Mouse (Mus musculus): ENCODE data around the gene Idh1. TPM values are rescaled to one million over a fixed set of nuclear protein-coding genes. Genes with fewer than 3 reads are reported as not detected.
"Not testable (repeated sequence)": the region's sequence is repeated elsewhere in the genome, so short reads cannot be mapped to it uniquely, and the experiment has no call there.

Gene Idh1
- 240 and 332 TPM in 2 replicates for total RNA-seq (2014; rRNA removed)
- 408 and 416 TPM in 2 replicates for polyA plus RNA-seq (2015; fragmentation: Nextera tagmentation; extraction: Ambion mirVana)

DNA sequence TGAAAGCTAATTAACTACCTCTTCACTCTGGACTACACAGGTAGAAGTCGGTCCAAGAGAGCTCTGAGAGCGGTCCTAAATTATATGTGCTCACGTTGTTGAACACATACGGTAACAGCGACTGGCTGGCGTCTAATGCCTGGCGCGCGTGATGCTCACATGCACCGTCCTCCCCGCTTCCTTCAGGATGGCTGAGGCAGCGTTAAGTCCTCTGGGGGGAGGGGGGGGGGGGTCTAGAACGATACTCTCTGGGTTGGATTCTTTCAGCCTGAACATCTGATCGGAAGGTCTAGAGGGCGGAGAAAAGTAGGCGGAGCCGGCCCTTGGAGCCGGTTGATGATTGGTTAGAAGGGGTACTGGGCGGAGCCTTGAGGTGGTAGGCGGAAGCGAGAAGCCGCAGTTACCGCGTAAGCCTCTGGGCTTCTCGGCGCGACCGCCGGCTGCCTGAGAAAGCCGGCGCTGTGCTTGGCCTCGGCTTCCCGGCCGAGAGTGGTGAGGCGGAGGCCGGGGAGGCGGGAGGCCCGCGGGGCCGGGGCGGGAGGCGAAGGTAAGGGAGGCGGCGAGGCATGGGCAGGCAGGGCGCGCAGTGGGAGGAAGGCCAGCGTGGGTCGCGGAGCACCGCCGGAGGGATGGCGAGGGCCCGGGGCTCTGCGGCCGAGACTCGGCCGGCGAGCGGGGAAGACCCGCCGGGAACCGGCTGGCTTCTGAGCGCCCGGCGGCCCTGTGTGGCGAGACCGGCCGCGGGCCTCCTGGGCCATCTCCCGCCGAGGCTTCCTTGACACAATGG is at the start of gene Idh1, which contains the start of gene Pikfyve:
Gene Idh1, minus strand, starts transcription at position 214 of the 787 bp plus-strand sequence.
Gene Pikfyve, plus strand, starts transcription at position 397 of the 787 bp plus-strand sequence.
- under 1% methylated on average over 69 of the region's 71 CpGs for WGBS
- H3K27ac ChIP-seq (ENCODE audit: low read depth, low read length), result peak within 1 kb of the TSS; percentile 89
- peak within 1 kb of the TSS; percentile 85 for H3K4me2 ChIP-seq (ENCODE audit: low read depth, low read length, poor library complexity, severe bottlenecking)
- peak within 1 kb of the TSS; percentile 98 for H3K4me3 ChIP-seq (ENCODE audit: low read depth, low read length)
- TF ChIP-seq CTCF (IDR thresholded peaks at IDR 0.05), result no peak
- 0 out of 2 replicates have a peak, but pooled peaks cover 2% of the 10 kb centered on the region for H3K4me1 ChIP-seq (ENCODE audit: insufficient read depth, low read length)
- DNase-seq (ENCODE audit: low spot score) (peak; percentile 99), ATAC-seq (ENCODE audit: low FRiP score) (peak; percentile 100)
- H3K36me3 ChIP-seq (ENCODE audit: insufficient read depth, low read length), result no peaks in the 10 kb centered on the region
- no peaks in the 10 kb centered on the region for H3K27me3 ChIP-seq (ENCODE audit: insufficient read depth, low read length)
- peak within 1 kb of the TSS; percentile 84 for H3K9ac ChIP-seq (replicated peaks; ENCODE audit: low read length, poor library complexity, severe bottlenecking)
- H3K9me3 ChIP-seq (ENCODE audit: low read length), result no peaks in the 10 kb centered on the region

DNA sequence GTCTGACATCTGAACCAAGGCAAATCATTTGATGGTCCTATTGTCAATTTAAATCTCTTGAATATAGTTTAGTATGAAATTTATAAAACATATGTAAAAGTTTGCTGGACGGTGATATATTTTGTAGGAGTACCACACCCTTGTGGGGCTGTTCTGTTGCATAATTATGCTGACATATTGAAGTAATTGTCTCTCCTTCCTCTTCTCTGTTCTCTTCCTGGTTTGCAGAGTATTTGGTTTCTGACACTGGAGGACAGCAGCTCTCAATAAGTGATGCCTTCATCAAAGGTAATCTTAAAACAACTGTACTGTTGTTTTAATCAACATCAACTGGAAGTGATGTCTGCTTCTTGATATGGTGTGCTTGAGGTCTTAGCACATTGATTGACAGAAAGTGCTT is 44.3 kb upstream of the Idh1 start:
- H3K27ac ChIP-seq (ENCODE audit: low read depth, low read length), result no peak overlapping the region
- no peaks in the 10 kb centered on the region for H3K27me3 ChIP-seq (ENCODE audit: insufficient read depth, low read length)
- no peak overlapping the region for H3K4me3 ChIP-seq (ENCODE audit: low read depth, low read length)
- no peak overlapping the region for H3K4me2 ChIP-seq (ENCODE audit: low read depth, low read length, poor library complexity, severe bottlenecking)
- no peak for ATAC-seq (ENCODE audit: low FRiP score)
- WGBS, result 85% methylated on average over 1 of the region's 1 CpGs
- H3K36me3 ChIP-seq (ENCODE audit: insufficient read depth, low read length), result peaks cover 5% of the 10 kb centered on the region; the same call in 1 of the 2 replicates
- TF ChIP-seq CTCF (IDR thresholded peaks at IDR 0.05), result no peak
- no peaks in the 10 kb centered on the region for H3K4me1 ChIP-seq (ENCODE audit: insufficient read depth, low read length)
- no peak overlapping the region for H3K9ac ChIP-seq (replicated peaks; ENCODE audit: low read length, poor library complexity, severe bottlenecking)
- DNase-seq (ENCODE audit: low spot score), result no peak
- H3K9me3 ChIP-seq (ENCODE audit: low read length), result no peaks in the 10 kb centered on the region

DNA sequence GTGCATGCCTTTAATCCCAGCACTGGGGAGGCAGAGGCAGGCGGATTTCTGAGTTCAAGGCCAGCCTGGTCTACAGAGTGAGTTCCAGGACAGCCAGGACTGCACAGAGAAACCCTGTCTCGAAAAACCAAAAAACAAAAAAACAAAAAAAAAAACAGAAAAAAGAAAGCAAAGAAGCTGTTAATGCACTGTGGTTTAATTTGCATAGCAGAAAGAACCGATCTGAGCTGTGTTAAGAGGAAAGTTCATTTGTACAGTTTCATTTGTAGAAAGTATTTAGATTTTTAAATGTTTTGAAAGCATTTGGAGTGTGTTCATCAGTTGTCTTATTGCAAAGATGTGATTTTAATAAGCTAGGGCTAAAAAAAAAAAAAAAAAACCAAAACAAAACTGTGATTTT is 43.5 kb upstream of the Idh1 start:
- H3K27ac ChIP-seq (ENCODE audit: low read depth, low read length); H3K4me2 ChIP-seq (ENCODE audit: low read depth, low read length, poor library complexity, severe bottlenecking); H3K36me3 ChIP-seq (ENCODE audit: insufficient read depth, low read length); H3K4me1 ChIP-seq (ENCODE audit: insufficient read depth, low read length); ATAC-seq (ENCODE audit: low FRiP score); DNase-seq (ENCODE audit: low spot score); H3K4me3 ChIP-seq (ENCODE audit: low read depth, low read length); H3K9me3 ChIP-seq (ENCODE audit: low read length); H3K27me3 ChIP-seq (ENCODE audit: insufficient read depth, low read length); H3K9ac ChIP-seq (replicated peaks; ENCODE audit: low read length, poor library complexity, severe bottlenecking): not testable (repeated sequence)
- 95% methylated on average over 3 of the region's 3 CpGs for WGBS

DNA sequence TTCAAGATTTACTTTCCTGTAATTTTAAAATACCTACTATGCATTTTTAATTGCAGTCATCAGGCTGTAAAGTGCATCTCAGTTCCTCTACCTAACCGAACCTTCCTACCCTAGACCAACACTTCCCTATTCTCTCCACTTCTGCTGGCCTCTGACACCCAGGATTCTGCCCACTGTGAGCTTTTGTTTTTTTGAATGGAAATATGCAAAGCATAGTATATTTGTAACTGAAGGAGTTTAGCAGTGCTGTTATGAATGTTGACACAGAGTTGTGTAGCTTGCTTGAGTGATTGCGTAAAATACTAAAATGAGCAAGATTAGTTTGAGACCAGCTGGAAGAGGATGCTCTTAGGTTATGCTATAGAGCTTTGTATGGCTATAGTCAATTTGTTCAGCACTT is 41.4 kb upstream of the Idh1 start:
- Histone ChIP-seq H3K9ac (replicated peaks; ENCODE audit: low read length, poor library complexity, severe bottlenecking) (no peak overlapping the region), H3K4me3 (ENCODE audit: low read depth, low read length) (no peak overlapping the region), H3K4me1 (ENCODE audit: insufficient read depth, low read length) (no peaks in the 10 kb centered on the region), H3K9me3 (ENCODE audit: low read length) (no peaks in the 10 kb centered on the region), H3K27ac (ENCODE audit: low read depth, low read length) (no peak overlapping the region), H3K4me2 (ENCODE audit: low read depth, low read length, poor library complexity, severe bottlenecking) (no peak overlapping the region), H3K36me3 (ENCODE audit: insufficient read depth, low read length) (peaks cover 7% of the 10 kb centered on the region; the same call in 1 of the 2 replicates), H3K27me3 (ENCODE audit: insufficient read depth, low read length) (no peaks in the 10 kb centered on the region)
- WGBS, result 94% methylated on average over 2 of the region's 2 CpGs
- ATAC-seq (ENCODE audit: low FRiP score) (no peak), DNase-seq (ENCODE audit: low spot score) (no peak)
- no peak for TF ChIP-seq CTCF (IDR thresholded peaks at IDR 0.05)

DNA sequence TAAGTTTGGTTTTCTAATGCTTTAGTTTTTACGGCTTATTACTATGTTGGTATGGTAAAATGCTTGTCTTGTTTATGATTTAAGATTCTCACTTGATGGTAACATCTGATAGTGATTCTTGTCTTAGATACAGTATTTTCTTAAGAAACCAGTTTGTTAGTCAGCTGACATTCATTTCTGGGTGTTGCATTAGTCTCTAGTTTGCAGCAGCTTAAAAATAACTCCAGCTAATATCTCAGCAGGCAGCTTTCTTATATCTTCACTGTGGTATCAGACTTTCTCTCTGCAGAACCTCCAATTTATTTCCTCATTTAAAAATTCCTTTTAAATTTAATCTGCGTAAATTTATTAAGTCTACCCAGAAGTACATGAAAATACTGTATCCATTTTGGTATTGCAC is 37.4 kb upstream of the Idh1 start:
- H3K36me3 ChIP-seq (ENCODE audit: insufficient read depth, low read length), result peaks cover 12% of the 10 kb centered on the region; the same call in 1 of the 2 replicates
- no peak overlapping the region for H3K4me3 ChIP-seq (ENCODE audit: low read depth, low read length)
- no peak overlapping the region for H3K4me2 ChIP-seq (ENCODE audit: low read depth, low read length, poor library complexity, severe bottlenecking)
- H3K9ac ChIP-seq (replicated peaks; ENCODE audit: low read length, poor library complexity, severe bottlenecking), result no peak overlapping the region
- WGBS, result over 99% methylated on average over 2 of the region's 2 CpGs
- H3K27me3 ChIP-seq (ENCODE audit: insufficient read depth, low read length), result no peaks in the 10 kb centered on the region
- no peaks in the 10 kb centered on the region for H3K9me3 ChIP-seq (ENCODE audit: low read length)
- TF ChIP-seq CTCF (IDR thresholded peaks at IDR 0.05), result no peak
- no peaks in the 10 kb centered on the region for H3K4me1 ChIP-seq (ENCODE audit: insufficient read depth, low read length)
- no peak for ATAC-seq (ENCODE audit: low FRiP score)
- H3K27ac ChIP-seq (ENCODE audit: low read depth, low read length), result no peak overlapping the region
- DNase-seq (ENCODE audit: low spot score), result no peak

DNA sequence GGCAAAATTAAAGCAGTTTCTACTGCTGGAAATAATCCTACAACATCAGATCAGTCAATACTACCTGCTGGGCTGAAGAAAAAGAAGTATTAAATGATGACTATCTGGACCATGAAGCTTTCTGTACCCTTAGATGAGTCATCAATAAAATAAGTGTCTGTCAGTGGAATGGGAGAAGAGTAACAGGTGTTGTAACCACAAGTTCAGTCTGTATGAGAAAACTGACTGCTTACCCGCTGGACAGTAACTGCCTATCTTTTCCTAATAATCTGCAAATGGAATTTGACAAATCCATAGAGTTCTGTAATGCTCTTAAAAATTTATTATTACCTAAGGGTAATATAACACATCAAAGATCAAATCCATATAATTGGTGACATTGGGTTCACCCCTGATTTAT is 31.7 kb upstream of the Idh1 start:
- ATAC-seq (ENCODE audit: low FRiP score), result no peak
- H3K4me2 ChIP-seq (ENCODE audit: low read depth, low read length, poor library complexity, severe bottlenecking), result no peak overlapping the region
- no peak for DNase-seq (ENCODE audit: low spot score)

More for the DNA sequence above, 31.7 kb upstream of the Idh1 start:
- Histone ChIP-seq H3K9me3 (ENCODE audit: low read length) (no peaks in the 10 kb centered on the region), H3K4me3 (ENCODE audit: low read depth, low read length) (no peak overlapping the region), H3K4me1 (ENCODE audit: insufficient read depth, low read length) (no peaks in the 10 kb centered on the region), H3K27me3 (ENCODE audit: insufficient read depth, low read length) (no peaks in the 10 kb centered on the region), H3K36me3 (ENCODE audit: insufficient read depth, low read length) (peaks cover 9% of the 10 kb centered on the region; the same call in 1 of the 2 replicates), H3K9ac (replicated peaks; ENCODE audit: low read length, poor library complexity, severe bottlenecking) (no peak overlapping the region), H3K27ac (ENCODE audit: low read depth, low read length) (no peak overlapping the region)
- no peak for TF ChIP-seq CTCF (IDR thresholded peaks at IDR 0.05)
- WGBS, result 100% methylated on average over 1 of the region's 1 CpGs
